Mouse (Mus musculus) CH12.LX (cell line): ENCODE measurements around the gene Maats1. TPM values are rescaled to one million over a fixed set of nuclear protein-coding genes. Genes with fewer than 3 reads are reported as not detected.

Source experiments
- DNase-seq: peaks from one replicate; pipeline ENCODE4 v3.0.0-alpha.2; 2013; ENCODE audit errors: extremely low read depth
- H3K27ac ChIP-seq: 2 replicates; pipeline ENCODE4 v1.5.1; 2012; ENCODE audit warnings: low read depth, mild to moderate bottlenecking, control low read depth, moderate library complexity; ENCODE audit not compliant: insufficient read depth
- H3K27me3 ChIP-seq: replicated peaks from 2 replicates; pipeline ENCODE3; 2012; ENCODE audit warnings: inconsistent platforms
- H3K36me3 ChIP-seq, 2 experiments: replicated peaks in 1 of 2; 2 replicates each; pipeline versions ENCODE3 to v1.6.1; 2012; ENCODE audit warnings: inconsistent platforms in 1 of 2, low read length in 1 of 2, mild to moderate bottlenecking in 1 of 2, mixed read lengths in 1 of 2, moderate library complexity in 1 of 2; ENCODE audit not compliant: control insufficient read depth in 1 of 2, insufficient read depth in 1 of 2
- H3K4me1 ChIP-seq, 2 experiments: 2 replicates each; pipeline ENCODE4 v1.6.1; 2012; ENCODE audit warnings: inconsistent platforms in 1 of 2, moderate library complexity in 1 of 2; ENCODE audit not compliant: insufficient read depth in 2 of 2, control insufficient read depth in 1 of 2
- H3K4me2 ChIP-seq: 2 replicates; pipeline ENCODE4 v1.6.1; 2012; ENCODE audit warnings: low read depth, mild to moderate bottlenecking, control low read depth; ENCODE audit not compliant: poor library complexity, insufficient read depth, severe bottlenecking
- H3K4me3 ChIP-seq, 3 experiments: fragments of 150-350 bp in 1 of 3; sonication (generic) in 1 of 3; replicated peaks in 1 of 3; 2 replicates each; pipeline versions ENCODE3 to v1.5.1; 2011 to 2012; ENCODE audit warnings: low read depth in 2 of 3, low read length in 2 of 3, mild to moderate bottlenecking in 2 of 3, moderate library complexity in 2 of 3, control low read depth in 1 of 3, improper control_type of control experiment in 1 of 3, inconsistent platforms in 1 of 3, mixed read lengths in 1 of 3; ENCODE audit not compliant: poor library complexity in 1 of 3
- H3K79me2 ChIP-seq: replicated peaks from 2 replicates; pipeline ENCODE4 v1.6.1; 2012; ENCODE audit warnings: mild to moderate bottlenecking, moderate library complexity; ENCODE audit not compliant: control insufficient read depth, poor library complexity, insufficient read depth, severe bottlenecking; ENCODE audit errors: extremely low read depth
- H3K9ac ChIP-seq: 2 replicates; pipeline ENCODE4 v1.6.1; 2012; ENCODE audit warnings: low read depth, mild to moderate bottlenecking, control low read depth, moderate library complexity; ENCODE audit not compliant: insufficient read depth
- H3K9me3 ChIP-seq: replicated peaks from 2 replicates; pipeline ENCODE3; 2012; ENCODE audit warnings: low read length, inconsistent platforms, mixed read lengths
- CHD1 ChIP-seq: IDR thresholded peaks from 2 replicates; pipeline ENCODE4 v1.6.1; 2012; ENCODE audit warnings: low read depth, low read length, improper control_type of control experiment, inconsistent platforms
- CHD2 ChIP-seq: IDR thresholded peaks from 2 replicates; pipeline ENCODE4 v1.6.1; 2011; ENCODE audit warnings: low read length, improper control_type of control experiment
- CTCF ChIP-seq, 2 experiments: IDR thresholded peaks in 1 of 2; conservative IDR thresholded peaks in 1 of 2; 2 replicates each; pipeline ENCODE4 v1.5.1; 2011 to 2012; ENCODE audit warnings: low read depth in 2 of 2, low read length in 2 of 2, improper control_type of control experiment in 1 of 2, inconsistent platforms in 1 of 2, mild to moderate bottlenecking in 1 of 2, moderate library complexity in 1 of 2
- E2F4 ChIP-seq: IDR thresholded peaks from 2 replicates; pipeline ENCODE4 v1.6.1; 2011; ENCODE audit warnings: low read depth, low read length, improper control_type of control experiment; ENCODE audit not compliant: insufficient replicate concordance
- ELF1 ChIP-seq: IDR thresholded peaks from 2 replicates; pipeline ENCODE4 v1.6.1; 2014; ENCODE audit warnings: low read depth, mild to moderate bottlenecking, inconsistent platforms, low read length, improper control_type of control experiment
- EP300 ChIP-seq: IDR thresholded peaks from 2 replicates; pipeline ENCODE4 v1.6.1; 2011; ENCODE audit warnings: low read length, improper control_type of control experiment
- GABPA ChIP-seq: IDR thresholded peaks from 2 replicates; pipeline ENCODE4 v1.6.1; 2012; ENCODE audit warnings: low read depth, low read length, improper control_type of control experiment, inconsistent platforms; ENCODE audit not compliant: insufficient replicate concordance
- HCFC1 ChIP-seq: IDR thresholded peaks from 2 replicates; pipeline ENCODE4 v1.6.1; 2012; ENCODE audit warnings: low read depth, mild to moderate bottlenecking, inconsistent platforms, low read length, improper control_type of control experiment
- IRF4 ChIP-seq: IDR thresholded peaks from 2 replicates; pipeline ENCODE4 v1.6.1; 2014; ENCODE audit warnings: low read depth, mild to moderate bottlenecking, inconsistent platforms, low read length, improper control_type of control experiment
- JUN ChIP-seq: IDR thresholded peaks from 2 replicates; pipeline ENCODE4 v1.6.1; 2011; ENCODE audit warnings: low read depth, mild to moderate bottlenecking, low read length, improper control_type of control experiment, moderate library complexity; ENCODE audit not compliant: insufficient read depth
- JUND ChIP-seq: conservative IDR thresholded peaks from 2 replicates; pipeline ENCODE4 v1.6.1; 2011; ENCODE audit warnings: low read depth, low read length, improper control_type of control experiment
- KAT2A ChIP-seq: IDR thresholded peaks from 2 replicates; pipeline ENCODE4 v1.6.1; 2012; ENCODE audit warnings: low read length, improper control_type of control experiment, inconsistent platforms; ENCODE audit not compliant: insufficient replicate concordance
- MAX ChIP-seq: IDR thresholded peaks from 2 replicates; pipeline ENCODE4 v1.6.1; 2011; ENCODE audit warnings: low read length, improper control_type of control experiment
- MAZ ChIP-seq: IDR thresholded peaks from 2 replicates; pipeline ENCODE4 v1.6.1; 2012; ENCODE audit warnings: low read depth, mild to moderate bottlenecking, inconsistent platforms, low read length, improper control_type of control experiment, moderate library complexity
- MEF2A ChIP-seq: IDR thresholded peaks from 2 replicates; pipeline ENCODE4 v1.6.1; 2014; ENCODE audit warnings: low read depth, mild to moderate bottlenecking, inconsistent platforms, low read length, improper control_type of control experiment, borderline replicate concordance
- MYC ChIP-seq: IDR thresholded peaks from 2 replicates; pipeline ENCODE4 v1.6.1; 2011; ENCODE audit warnings: low read depth, mild to moderate bottlenecking, improper control_type of control experiment, low read length
- NELFE ChIP-seq: IDR thresholded peaks from 2 replicates; pipeline ENCODE4 v1.6.1; 2011; ENCODE audit warnings: low read depth, low read length, improper control_type of control experiment
- NRF1 ChIP-seq: IDR thresholded peaks from 2 replicates; pipeline ENCODE4 v1.6.1; 2014; ENCODE audit warnings: low read depth, mild to moderate bottlenecking, inconsistent platforms, low read length, improper control_type of control experiment, moderate library complexity
- PAX5 ChIP-seq: IDR thresholded peaks from 2 replicates; pipeline ENCODE4 v1.6.1; 2012; ENCODE audit warnings: low read length, inconsistent platforms, mixed read lengths
- POLR2A ChIP-seq: IDR thresholded peaks from 2 replicates; pipeline ENCODE4 v1.6.1; 2011; ENCODE audit warnings: low read depth, mild to moderate bottlenecking, improper control_type of control experiment, low read length
- RAD21 ChIP-seq: IDR thresholded peaks from 2 replicates; pipeline ENCODE4 v1.6.1; 2011; ENCODE audit warnings: low read depth, mild to moderate bottlenecking, low read length, improper control_type of control experiment, moderate library complexity
- RCOR1 ChIP-seq: conservative IDR thresholded peaks from 2 replicates; pipeline ENCODE4 v1.6.1; 2012; ENCODE audit warnings: low read depth, mild to moderate bottlenecking, inconsistent platforms, low read length, improper control_type of control experiment
- SIN3A ChIP-seq: IDR thresholded peaks from 2 replicates; pipeline ENCODE4 v1.6.1; 2012; ENCODE audit warnings: low read length, improper control_type of control experiment, inconsistent platforms
- SMC3 ChIP-seq: IDR thresholded peaks from 2 replicates; pipeline ENCODE4 v1.6.1; 2011; ENCODE audit warnings: low read depth, low read length, improper control_type of control experiment
- TBP ChIP-seq: conservative IDR thresholded peaks from 2 replicates; pipeline ENCODE4 v1.6.1; 2011; ENCODE audit warnings: low read depth, low read length, improper control_type of control experiment
- TCF12 ChIP-seq: IDR thresholded peaks from 2 replicates; pipeline ENCODE4 v1.6.1; 2014; ENCODE audit warnings: low read depth, mild to moderate bottlenecking, inconsistent platforms, low read length, improper control_type of control experiment
- UBTF ChIP-seq: IDR thresholded peaks from 2 replicates; pipeline ENCODE4 v1.6.1; 2012; ENCODE audit warnings: low read depth, mild to moderate bottlenecking, inconsistent platforms, low read length, improper control_type of control experiment, moderate library complexity
- USF1 ChIP-seq: IDR thresholded peaks from 2 replicates; pipeline ENCODE4 v1.6.1; 2014; ENCODE audit warnings: low read depth, mild to moderate bottlenecking, inconsistent platforms, low read length, improper control_type of control experiment
- USF2 ChIP-seq: conservative IDR thresholded peaks from 2 replicates; pipeline ENCODE4 v1.6.1; 2011; ENCODE audit warnings: low read depth, low read length, improper control_type of control experiment
- ZC3H11A ChIP-seq: IDR thresholded peaks from 2 replicates; pipeline ENCODE4 v1.6.1; 2012; ENCODE audit warnings: low read depth, mild to moderate bottlenecking, inconsistent platforms, low read length, improper control_type of control experiment
- ZKSCAN1 ChIP-seq: IDR thresholded peaks from 2 replicates; pipeline ENCODE4 v1.6.1; 2012; ENCODE audit warnings: low read depth, inconsistent platforms, low read length, improper control_type of control experiment, borderline replicate concordance
- ZMIZ1 ChIP-seq: IDR thresholded peaks from 2 replicates; pipeline ENCODE4 v1.6.1; 2012; ENCODE audit warnings: low read depth, mild to moderate bottlenecking, inconsistent platforms, low read length, improper control_type of control experiment
- ZNF384 ChIP-seq: IDR thresholded peaks from 2 replicates; pipeline ENCODE4 v1.6.1; 2012; ENCODE audit warnings: low read depth, low read length, improper control_type of control experiment, inconsistent platforms
- dilution Hi-C: fragments of 300-500 bp; cut with MboI; formaldehyde crosslinking; loops from 2 replicates; pipeline ENCODE4 v1.14.3; 2020; ENCODE audit warnings: low sequenced_read_pairs; ENCODE audit not compliant: extremely low pct_unique_long_range_greater_than_20kb, extremely low pct_ligation_motif_present
- in situ Hi-C: fragments of 300-500 bp; cut with MboI; formaldehyde crosslinking; loops from 3 replicates; pipeline ENCODE4 v1.14.3; 2019; ENCODE audit warnings: low sequenced_read_pairs, low pct_ligation_motif_present, low pct_unique_long_range_greater_than_20kb, mixed read lengths
- polyA plus RNA-seq: library from polyadenylated mRNA; unstranded; fragments of >175 nt; gene quantifications from 2 replicates; pipeline ENCODE4 v1.2.1, GENCODE M21; 2012; ENCODE audit warnings: low read depth; ENCODE audit not compliant: insufficient read length
- total RNA-seq, 2 experiments: library from RNA; depleted of rRNA; stranded (reverse); fragments of 300-350 nt in 1 of 2; fragments of >200 nt in 1 of 2; gene quantifications; 2 replicates each; pipeline ENCODE4 v1.2.3; 2012 to 2014

Maats1 gene
- total and polyA plus RNA-seq, 3 experiments = 1.9 to 3.9 (median 2.0) TPM

DNA sequence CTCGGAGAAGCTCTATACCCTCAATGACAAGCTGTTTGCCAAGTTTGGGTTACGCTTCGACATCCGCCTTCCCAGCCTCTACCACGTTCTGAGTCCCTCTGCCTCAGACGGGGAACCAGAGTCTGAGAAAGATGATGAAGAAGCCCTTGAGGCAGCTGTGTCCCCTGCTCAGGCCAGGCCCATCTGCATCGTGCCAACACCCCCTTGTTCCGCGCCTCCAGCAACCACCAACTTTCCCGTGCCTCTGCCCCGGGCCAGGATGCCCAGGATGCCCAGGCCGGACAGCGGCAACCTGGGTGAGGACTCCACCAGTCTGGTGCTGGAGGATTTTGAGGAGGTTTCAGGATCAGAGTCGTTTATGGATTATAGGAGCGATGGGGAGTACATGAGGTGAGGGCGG lies 32.0 kb upstream of the Maats1 start:
- dilution Hi-C loops = no loop called here
- Histone ChIP-seq H3K9me3 (no peaks in the 10 kb centered on the region), H3K27ac (peak overlapping the region; percentile 18), H3K79me2 (no peaks in the 10 kb centered on the region), H3K9ac (no peak overlapping the region), H3K27me3 (peaks cover 2% of the 10 kb centered on the region), H3K4me2 (no peak overlapping the region), H3K4me3 (no peak overlapping the region), H3K36me3 (no peaks in the 10 kb centered on the region), H3K4me1 (peaks cover 73 to 82% of the 10 kb centered on the region in 2 experiments)
- TF ChIP-seq JUND = no peak
- 0 out of 2 replicates have a peak, but pooled peaks have one; percentile 8 for TF ChIP-seq NELFE
- no peak for TF ChIP-seq ZNF384
- TF ChIP-seq HCFC1 = 0 out of 2 replicates have a peak, but pooled peaks have one; percentile 4
- TF ChIP-seq CHD1 = no peak
- in situ Hi-C loops = no loop called here
- no peak for DNase-seq

DNA sequence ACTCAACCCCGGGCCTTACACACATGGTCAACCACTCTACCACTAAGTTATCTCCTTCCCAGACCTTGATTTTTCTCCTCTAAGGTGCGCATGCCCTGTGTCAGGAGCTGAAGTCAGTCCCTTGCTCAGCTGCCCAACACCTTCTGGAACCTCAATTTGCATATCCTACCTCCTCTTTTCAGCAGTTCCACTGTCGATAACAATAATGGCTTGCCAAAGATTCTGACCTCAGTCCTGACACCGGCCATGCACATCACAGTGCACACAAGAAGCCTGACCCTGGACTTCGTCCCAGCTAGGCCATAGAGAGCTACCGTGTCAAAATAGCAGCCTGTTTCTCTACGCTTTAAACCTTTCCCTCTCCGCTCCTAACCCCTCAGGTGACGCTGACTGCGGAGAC lies 31.5 kb upstream of the Maats1 start:
- dilution Hi-C loops (no loop called here), in situ Hi-C loops (no loop called here)
- peaks cover 0 to under 1% of the 10 kb centered on the region in 2 experiments for H3K36me3 ChIP-seq
- DNase-seq = no peak
- H3K4me3 ChIP-seq = no peak overlapping the region
- H3K9ac ChIP-seq = no peak overlapping the region
- H3K27me3 ChIP-seq = peaks cover 2% of the 10 kb centered on the region
- peak overlapping the region; percentile 18; the same call in 1 of the 2 replicates for H3K4me2 ChIP-seq
- H3K27ac ChIP-seq = peak overlapping the region; percentile 18
- no peaks in the 10 kb centered on the region for H3K79me2 ChIP-seq
- no peaks in the 10 kb centered on the region for H3K9me3 ChIP-seq
- H3K4me1 ChIP-seq = peaks cover 70 to 78% of the 10 kb centered on the region in 2 experiments
- no peak for TF ChIP-seq POLR2A
- TF ChIP-seq CTCF (conservative IDR thresholded peaks at IDR 0.05 in 1 of 2, IDR thresholded peaks at IDR 0.05 in 1 of 2; ENCODE audit: low read depth in 2 of 2, low read length in 2 of 2) = no peak
- TF ChIP-seq SIN3A = no peak
- TF ChIP-seq ZC3H11A = no peak
- TF ChIP-seq RAD21 = no peak
- TF ChIP-seq NRF1 = peak; percentile 88
- no peak for TF ChIP-seq JUN
- TF ChIP-seq MYC = no peak; the same call in 1 of the 2 replicates
- TF ChIP-seq MAZ = 0 out of 2 replicates have a peak, but pooled peaks have one; percentile 40
- TF ChIP-seq IRF4 = peak; percentile 53; the same call in 1 of the 2 replicates
- peak; percentile 67 for TF ChIP-seq TCF12
- peak; percentile 52; the same call in 1 of the 2 replicates for TF ChIP-seq EP300
- TF ChIP-seq ZKSCAN1 = no peak
- TF ChIP-seq NELFE = 0 out of 2 replicates have a peak, but pooled peaks have one; percentile 27
- no peak for TF ChIP-seq CHD1
- TF ChIP-seq GABPA = no peak
- TF ChIP-seq PAX5 = no peak
- TF ChIP-seq TBP = no peak
- peak; percentile 49; the same call in 1 of the 2 replicates for TF ChIP-seq MAX
- no peak for TF ChIP-seq E2F4
- TF ChIP-seq ELF1 = 0 out of 2 replicates have a peak, but pooled peaks have one; percentile 11
- no peak for TF ChIP-seq UBTF
- no peak for TF ChIP-seq USF1
- no peak for TF ChIP-seq CHD2
- no peak for TF ChIP-seq JUND
- TF ChIP-seq SMC3 = no peak
- TF ChIP-seq USF2 = no peak
- peak; percentile 40; the same call in 1 of the 2 replicates for TF ChIP-seq MEF2A
- no peak for TF ChIP-seq RCOR1
- no peak for TF ChIP-seq ZNF384
- no peak for TF ChIP-seq KAT2A
- TF ChIP-seq ZMIZ1 = no peak
